Comparison of ENCODE assay signal across 33 mouse cellular contexts in the genomic region with DNA sequence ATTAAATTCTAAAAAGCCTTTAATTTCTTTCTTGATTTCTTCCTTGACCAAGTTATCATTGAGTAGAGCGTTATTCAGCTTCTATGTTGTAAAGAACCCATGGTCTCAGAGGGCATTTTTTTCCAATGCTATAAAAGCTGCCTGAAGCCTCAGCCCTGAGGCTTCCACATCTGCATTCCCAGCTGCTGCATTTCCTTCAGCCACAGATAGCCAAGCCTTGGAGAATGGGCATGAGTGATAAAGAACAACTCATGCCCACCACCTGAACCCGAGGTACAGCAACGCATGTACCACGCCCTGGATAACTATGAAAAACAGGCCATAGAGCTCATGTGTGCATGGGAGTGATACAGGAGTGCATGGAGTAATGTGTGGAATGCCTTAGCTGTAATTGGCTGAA. TPM values are rescaled to one million over a fixed set of nuclear protein-coding genes. Genes with fewer than 3 reads are reported as not detected.
"Had no signal": no experiment of that assay in that cellular context is flagged by ENCODE, and none has a peak within 500 bp of the region (broad histone marks: within the 10 kb centered on the region; RNA-seq: fewer than 3 reads in every experiment).

No protein-coding gene starts in this region.

- H3K9ac ChIP-seq: limb, embryonic 12.5 days; limb, embryonic 13.5 days; limb, embryonic 15.5 days; liver, embryonic 12.5 days; liver, embryonic 13.5 days; liver, embryonic 14.5 days; liver, embryonic 15.5 days; liver, postnatal 0 days; lung, embryonic 14.5 days; lung, embryonic 15.5 days; midbrain, embryonic 12.5 days; midbrain, embryonic 13.5 days; midbrain, embryonic 15.5 days; neural tube, embryonic 12.5 days; neural tube, embryonic 13.5 days had no signal

- ATAC-seq: liver, embryonic 12.5 days; liver, postnatal 0 days; lung, postnatal 0 days; midbrain, embryonic 13.5 days; midbrain, embryonic 15.5 days had no signal

- H3K4me1 ChIP-seq: limb, embryonic 10.5 days; limb, embryonic 12.5 days; limb, embryonic 13.5 days; limb, embryonic 15.5 days; liver, embryonic 12.5 days; liver, embryonic 13.5 days; liver, embryonic 15.5 days; lung, embryonic 15.5 days; midbrain, embryonic 10.5 days; midbrain, embryonic 12.5 days; midbrain, embryonic 13.5 days; midbrain, embryonic 15.5 days; neural tube, embryonic 12.5 days; neural tube, embryonic 13.5 days had no signal

- H3K4me3 ChIP-seq: left cerebral cortex, adult 2 months; limb, embryonic 10.5 days; limb, embryonic 12.5 days; limb, embryonic 13.5 days; limb, embryonic 15.5 days; liver, embryonic 12.5 days; liver, embryonic 13.5 days; liver, embryonic 15.5 days; lung, embryonic 15.5 days; midbrain, embryonic 10.5 days; midbrain, embryonic 12.5 days; midbrain, embryonic 13.5 days; midbrain, embryonic 15.5 days; neural tube, embryonic 12.5 days; neural tube, embryonic 13.5 days had no signal

- H3K9me3 ChIP-seq: limb, embryonic 10.5 days; limb, embryonic 12.5 days; limb, embryonic 13.5 days; limb, embryonic 15.5 days; liver, embryonic 12.5 days; liver, embryonic 13.5 days; liver, embryonic 15.5 days; lung, embryonic 15.5 days; midbrain, embryonic 10.5 days; midbrain, embryonic 12.5 days; midbrain, embryonic 13.5 days; midbrain, embryonic 15.5 days; neural tube, embryonic 12.5 days; neural tube, embryonic 13.5 days had no signal

- H3K27me3 ChIP-seq: limb, embryonic 12.5 days; limb, embryonic 13.5 days; limb, embryonic 15.5 days; liver, embryonic 12.5 days; liver, embryonic 13.5 days; liver, embryonic 15.5 days; lung, embryonic 15.5 days; midbrain, embryonic 12.5 days; midbrain, embryonic 13.5 days; midbrain, embryonic 15.5 days; neural tube, embryonic 12.5 days; neural tube, embryonic 13.5 days had no signal

- H3K36me3 ChIP-seq: limb, embryonic 10.5 days; limb, embryonic 12.5 days; limb, embryonic 13.5 days; limb, embryonic 15.5 days; liver, embryonic 12.5 days; liver, embryonic 13.5 days; liver, embryonic 15.5 days; lung, embryonic 15.5 days; midbrain, embryonic 10.5 days; midbrain, embryonic 12.5 days; midbrain, embryonic 13.5 days; midbrain, embryonic 15.5 days; neural tube, embryonic 12.5 days; neural tube, embryonic 13.5 days had no signal

- DNase-seq: left cerebral cortex, postnatal 4 days; liver; liver, embryonic 13.5 days; liver, postnatal 0 days; lung, adult 18-20 months; lung, adult 2 months; lung, embryonic 14.5 days; lung, postnatal 10 days; lung, postnatal 14 days; lung, postnatal 36 days; lung, postnatal 4 days; midbrain, embryonic 14.5 days had no signal

- H3K27ac ChIP-seq: left cerebral cortex, adult 2 months; limb, embryonic 10.5 days; limb, embryonic 12.5 days; limb, embryonic 13.5 days; limb, embryonic 15.5 days; liver, embryonic 12.5 days; liver, embryonic 13.5 days; liver, embryonic 14.5 days; liver, embryonic 15.5 days; lung, embryonic 15.5 days; macrophage; midbrain, embryonic 10.5 days; midbrain, embryonic 12.5 days; midbrain, embryonic 13.5 days; midbrain, embryonic 15.5 days; neural tube, embryonic 12.5 days; neural tube, embryonic 13.5 days had no signal

- H3K4me2 ChIP-seq: limb, embryonic 12.5 days; limb, embryonic 13.5 days; limb, embryonic 15.5 days; liver, embryonic 11.5 days; liver, embryonic 12.5 days; liver, embryonic 13.5 days; liver, embryonic 15.5 days; lung, embryonic 14.5 days; lung, embryonic 15.5 days; midbrain, embryonic 12.5 days; midbrain, embryonic 13.5 days; midbrain, embryonic 15.5 days; neural tube, embryonic 12.5 days; neural tube, embryonic 13.5 days had no signal

RNA-seq across cellular contexts. Expression of a gene that starts 19.0 kb away (rescaled TPM):
- total RNA-seq: left cerebral cortex, adult 2 months; left cerebral cortex, postnatal 14 days; liver, adult 2 months; monocyte, adult 5-6 weeks had no signal
- polyA plus RNA-seq: macrophage had no signal
